Mouse (Mus musculus) liver, adult 2 months (tissue): ENCODE data around the gene Pabpn1. TPM values are rescaled to one million over a fixed set of nuclear protein-coding genes. Genes with fewer than 3 reads are reported as not detected.
A peak's percentile ranks its signal among the peaks of the same experiment; 100 is the strongest.

Experiments
- DNase-seq: peaks from one replicate; pipeline ENCODE4 v3.0.0-alpha.2; 2011; ENCODE audit warnings: low read depth, low spot score; ENCODE audit errors: extremely low read depth
- H3K27ac ChIP-seq: fragments of 200-500 bp; replicated peaks from 2 replicates; pipeline ENCODE4 v1.5.1; 2012; ENCODE audit warnings: low read depth, mild to moderate bottlenecking, control low read depth, inconsistent platforms, low read length; ENCODE audit not compliant: insufficient read depth
- H3K27me3 ChIP-seq: fragments of 200-500 bp; 2 replicates; pipeline ENCODE4 v1.6.1; 2012; ENCODE audit warnings: mild to moderate bottlenecking, moderate library complexity, low read length, inconsistent platforms; ENCODE audit not compliant: control insufficient read depth, insufficient read depth
- H3K36me3 ChIP-seq: fragments of 200-500 bp; 2 replicates; pipeline ENCODE4 v1.6.1; 2012; ENCODE audit warnings: low read length, inconsistent platforms; ENCODE audit not compliant: control insufficient read depth, insufficient read depth
- H3K4me1 ChIP-seq: fragments of 200-500 bp; 2 replicates; pipeline ENCODE4 v1.6.1; 2011; ENCODE audit warnings: low read length; ENCODE audit not compliant: control insufficient read depth, insufficient read depth
- H3K4me3 ChIP-seq: fragments of 200-500 bp; 2 replicates; pipeline ENCODE4 v1.5.1; 2011; ENCODE audit warnings: low read depth, mild to moderate bottlenecking, control low read depth, low read length, moderate library complexity; ENCODE audit not compliant: insufficient read depth
- H3K79me2 ChIP-seq: fragments of 200-500 bp; 2 replicates; pipeline ENCODE4 v1.6.1; 2012; ENCODE audit warnings: inconsistent platforms, mild to moderate bottlenecking, low read length, moderate library complexity; ENCODE audit not compliant: control insufficient read depth, insufficient read depth
- H3K9ac ChIP-seq: fragments of 200-500 bp; 2 replicates; pipeline ENCODE4 v1.6.1; 2012; ENCODE audit warnings: low read depth, mild to moderate bottlenecking, control low read depth, inconsistent platforms, low read length
- CTCF ChIP-seq: fragments of 200-500 bp; IDR thresholded peaks from 2 replicates; pipeline ENCODE4 v1.5.1; 2011; ENCODE audit warnings: low read depth, low read length, control low read depth
- POLR2A ChIP-seq: fragments of 200-500 bp; IDR thresholded peaks from 2 replicates; pipeline ENCODE4 v1.6.1; 2011; ENCODE audit warnings: low read length, control low read depth; ENCODE audit not compliant: insufficient read depth; ENCODE audit errors: extremely low read depth
- WGBS: fragments of 180-500 bp; shearing (Covaris S2); methylation state at CpG from one replicate; pipeline ENCODE4 v1.1.7; 2018; 5-methylcytosine and 5-hydroxymethylcytosine counted together
- polyA plus RNA-seq: library from polyadenylated mRNA; depleted of rRNA; stranded (reverse); fragments of >200 nt; gene quantifications from 2 replicates; pipeline ENCODE4 v1.2.3, GENCODE M21; 2012
- total RNA-seq: library from RNA; depleted of rRNA; stranded (reverse); fragments of >200 nt; gene quantifications from 2 replicates; pipeline ENCODE4 v1.2.3, GENCODE M21; 2014

Gene Pabpn1
- total and polyA plus RNA-seq, 2 experiments: 29.7 to 89.4 TPM

GRCm38 (mm10) chr14:54868026-54868425 lies 24.3 kb upstream of the Pabpn1 start:
- TF ChIP-seq CTCF (no peak), POLR2A (no peak)
- Histone ChIP-seq H3K36me3 (no peaks in the 10 kb centered on the region), H3K27ac (no peak overlapping the region), H3K4me1 (no peaks in the 10 kb centered on the region), H3K79me2 (no peaks in the 10 kb centered on the region), H3K9ac (no peak overlapping the region), H3K27me3 (no peaks in the 10 kb centered on the region), H3K4me3 (no peak overlapping the region)
- DNase-seq: no peak
- 83% methylated on average over 4 of the region's 4 CpGs for WGBS

GRCm38 (mm10) chr14:54870861-54871260 lies 21.4 kb upstream of the Pabpn1 start, which contains the start of gene Homez:
Gene Homez, minus strand, starts transcription at chr14:54870961.
- Histone ChIP-seq H3K36me3 (no peaks in the 10 kb centered on the region), H3K4me3 (no peak within 1 kb of the TSS), H3K4me1 (peaks cover 1% of the 10 kb centered on the region; the same call in 1 of the 2 replicates), H3K79me2 (no peaks in the 10 kb centered on the region), H3K27ac (no peak within 1 kb of the TSS), H3K9ac (no peak within 1 kb of the TSS), H3K27me3 (no peaks in the 10 kb centered on the region)
- no peak for DNase-seq
- no peak for TF ChIP-seq CTCF
- no peak for TF ChIP-seq POLR2A
- 93% methylated on average over 5 of the region's 5 CpGs for WGBS

GRCm38 (mm10) chr14:54874165-54874564 lies 18.1 kb upstream of the Pabpn1 start:
- 90% methylated on average over 3 of the region's 3 CpGs for WGBS
- TF ChIP-seq CTCF: no peak
- Histone ChIP-seq H3K27me3 (no peaks in the 10 kb centered on the region), H3K79me2 (no peaks in the 10 kb centered on the region), H3K4me3 (no peak overlapping the region), H3K9ac (no peak overlapping the region), H3K4me1 (peaks cover 4% of the 10 kb centered on the region; the same call in 1 of the 2 replicates), H3K27ac (no peak overlapping the region), H3K36me3 (no peaks in the 10 kb centered on the region)
- DNase-seq: no peak

GRCm38 (mm10) chr14:54875844-54876538 lies 16.3 kb upstream of the Pabpn1 start:
- H3K36me3 ChIP-seq: no peaks in the 10 kb centered on the region
- H3K9ac ChIP-seq: peak overlapping the region; percentile 86
- H3K79me2 ChIP-seq: no peaks in the 10 kb centered on the region
- 13% methylated on average over 36 of the region's 36 CpGs for WGBS
- peaks cover 4% of the 10 kb centered on the region; the same call in 1 of the 2 replicates for H3K4me1 ChIP-seq
- no peak for TF ChIP-seq POLR2A
- H3K27me3 ChIP-seq: no peaks in the 10 kb centered on the region
- DNase-seq: no peak
- peak overlapping the region; percentile 71 for H3K4me3 ChIP-seq
- 0 out of 2 replicates have a peak overlapping the region, but pooled peaks have one; percentile 10 for H3K27ac ChIP-seq

GRCm38 (mm10) chr14:54876539-54877047 lies 15.7 kb upstream of the Pabpn1 start:
- Histone ChIP-seq H3K4me3 (peak overlapping the region; percentile 71), H3K27ac (peak overlapping the region; percentile 89)
- WGBS: 0% methylated on average over 51 of the region's 72 CpGs

More at GRCm38 (mm10) chr14:54876539-54877047, 15.7 kb upstream of the Pabpn1 start:
- Histone ChIP-seq H3K9ac (peak overlapping the region; percentile 86), H3K79me2 (no peaks in the 10 kb centered on the region), H3K4me1 (peaks cover 4% of the 10 kb centered on the region; the same call in 1 of the 2 replicates), H3K36me3 (no peaks in the 10 kb centered on the region), H3K27me3 (no peaks in the 10 kb centered on the region)
- peak; percentile 78 for DNase-seq
- TF ChIP-seq POLR2A: no peak
- no peak for TF ChIP-seq CTCF
